31 mouse cellular contexts compared by ENCODE assay signal in genomic region chr6:145565663-145566062, GRCm38 (mm10). TPM values are rescaled to one million over a fixed set of nuclear protein-coding genes. Genes with fewer than 3 reads are reported as not detected.
"Had no signal": no experiment of that assay in that cellular context is flagged by ENCODE, and none has a peak within 500 bp of the region (broad histone marks: within the 10 kb centered on the region; RNA-seq: fewer than 3 reads in every experiment).

No protein-coding gene starts in this region.

- H3K4me3 ChIP-seq: embryonic facial prominence, embryonic 10.5 days; embryonic facial prominence, embryonic 12.5 days; embryonic facial prominence, embryonic 13.5 days; embryonic facial prominence, embryonic 15.5 days; erythroblast, embryonic 14.5 days; forebrain, embryonic 10.5 days; forebrain, embryonic 12.5 days; forebrain, embryonic 13.5 days; forebrain, embryonic 15.5 days; gastrocnemius, adult 2 months; heart, adult 2 months; heart, embryonic 10.5 days had no signal

- H3K9me3 ChIP-seq: embryonic facial prominence, embryonic 10.5 days; embryonic facial prominence, embryonic 12.5 days; embryonic facial prominence, embryonic 13.5 days; embryonic facial prominence, embryonic 15.5 days; forebrain, embryonic 10.5 days; forebrain, embryonic 12.5 days; forebrain, embryonic 13.5 days; forebrain, embryonic 15.5 days; heart, embryonic 10.5 days had no signal

- H3K4me1 ChIP-seq: forebrain, embryonic 15.5 days had no signal

- H3K4me2 ChIP-seq: embryonic facial prominence, embryonic 12.5 days; embryonic facial prominence, embryonic 13.5 days; embryonic facial prominence, embryonic 15.5 days; forebrain, embryonic 12.5 days; forebrain, embryonic 13.5 days; forebrain, embryonic 15.5 days had no signal

- H3K27ac ChIP-seq: forebrain, embryonic 10.5 days; forebrain, embryonic 12.5 days; forebrain, embryonic 13.5 days; forebrain, embryonic 15.5 days; gastrocnemius, adult 2 months; heart, adult 2 months; heart, embryonic 10.5 days had no signal

- H3K36me3 ChIP-seq: embryonic facial prominence, embryonic 10.5 days; embryonic facial prominence, embryonic 12.5 days; embryonic facial prominence, embryonic 13.5 days; embryonic facial prominence, embryonic 15.5 days; forebrain, embryonic 10.5 days; forebrain, embryonic 12.5 days; forebrain, embryonic 15.5 days; heart, embryonic 10.5 days had no signal

- H3K27me3 ChIP-seq: embryonic facial prominence, embryonic 12.5 days; embryonic facial prominence, embryonic 13.5 days; embryonic facial prominence, embryonic 15.5 days; forebrain, embryonic 12.5 days; forebrain, embryonic 13.5 days; forebrain, embryonic 15.5 days had no signal

- DNase-seq: cerebellum, adult 8-10 months; cerebellum, adult 9-10 months; cerebellum, adult 9-11 months; cerebellum, postnatal 25 days; cerebellum, postnatal 36 days; embryo, embryonic 11 days; forebrain, postnatal 0 days; gastrocnemius, adult 2 months; gastrocnemius, postnatal 10 days; gastrocnemius, postnatal 14 days; gastrocnemius, postnatal 25 days; gastrocnemius, postnatal 36 days; heart, adult 18-20 months; heart, adult 2 months had no signal

- ATAC-seq: forebrain, embryonic 13.5 days; forebrain, embryonic 14.5 days; forebrain, embryonic 15.5 days; forebrain, embryonic 16.5 days; forebrain, postnatal 0 days had no signal

- H3K9ac ChIP-seq: embryonic facial prominence, embryonic 12.5 days; embryonic facial prominence, embryonic 13.5 days; embryonic facial prominence, embryonic 15.5 days; forebrain, embryonic 12.5 days; forebrain, embryonic 13.5 days; forebrain, embryonic 15.5 days; forebrain, postnatal 0 days had no signal

RNA-seq across cellular contexts. Expression of gene Lmntd1, which starts 48.5 kb away (rescaled TPM):
- polyA plus RNA-seq: erythroblast, embryonic 14.5 days had no signal

RNA-seq across cellular contexts. Expression of gene Tuba3b, which starts 49.9 kb away (rescaled TPM):
- polyA plus RNA-seq: cortical plate, adult 2 months; embryonic facial prominence, embryonic 10.5 days; embryonic facial prominence, embryonic 11.5 days; embryonic facial prominence, embryonic 12.5 days; embryonic facial prominence, embryonic 13.5 days; embryonic facial prominence, embryonic 14.5 days; embryonic facial prominence, embryonic 15.5 days; erythroblast, embryonic 14.5 days; forebrain, embryonic 10.5 days; forebrain, embryonic 11.5 days; forebrain, embryonic 12.5 days; forebrain, embryonic 13.5 days; forebrain, embryonic 14.5 days; forebrain, embryonic 15.5 days; forebrain, embryonic 16.5 days; forebrain, postnatal 0 days; frontal cortex, adult 2 months had no signal
